Mouse (Mus musculus) hindlimb bud, embryonic 11.5 days (tissue): ENCODE results near the gene Zfp637.
"Not testable (repeated sequence)": the region's sequence is repeated elsewhere in the genome, so short reads cannot be mapped to it uniquely, and the experiment has no call there.

ENCODE experiments used
- DNase-seq: peaks from one replicate; pipeline ENCODE4 v3.0.0-alpha.2; 2012; ENCODE audit warnings: low read depth, low spot score; ENCODE audit errors: extremely low spot score

The Zfp637 gene

DNA sequence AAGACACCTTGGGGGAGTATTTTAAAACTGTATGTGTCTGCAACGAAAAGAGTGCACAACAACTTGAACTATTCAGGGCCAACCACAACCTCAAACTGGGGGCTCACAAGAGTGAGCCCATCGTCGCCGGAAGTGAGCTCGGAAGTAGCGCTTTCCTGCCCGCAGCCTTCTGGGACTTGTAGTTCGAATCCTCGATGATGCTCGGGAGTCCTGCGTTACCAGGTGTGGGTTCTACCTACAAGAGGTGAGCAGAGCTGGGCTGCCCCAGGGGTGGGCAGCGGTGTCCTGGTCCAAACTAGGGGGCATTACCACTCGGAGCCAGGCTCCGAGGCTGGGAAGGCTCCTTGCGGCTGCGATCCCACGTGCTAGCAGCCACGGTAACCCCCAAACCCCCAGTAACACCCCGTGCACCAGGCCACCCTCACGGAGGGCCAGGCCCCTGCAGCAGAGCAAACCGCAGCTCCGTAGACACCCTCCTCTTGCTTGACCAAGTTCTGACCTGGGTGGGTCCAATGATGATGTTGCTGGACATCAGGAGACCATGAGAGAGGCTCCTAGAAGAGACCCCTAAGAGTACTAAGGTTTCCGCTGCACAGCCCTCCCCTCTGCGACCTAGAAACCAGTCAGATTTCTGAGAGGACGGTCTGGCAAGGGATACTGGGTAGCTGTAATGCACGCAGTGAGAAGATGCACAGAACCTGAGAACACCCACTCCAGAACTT lies 22.1 kb downstream of the Zfp637 start:
- peak; percentile 47 for DNase-seq

DNA sequence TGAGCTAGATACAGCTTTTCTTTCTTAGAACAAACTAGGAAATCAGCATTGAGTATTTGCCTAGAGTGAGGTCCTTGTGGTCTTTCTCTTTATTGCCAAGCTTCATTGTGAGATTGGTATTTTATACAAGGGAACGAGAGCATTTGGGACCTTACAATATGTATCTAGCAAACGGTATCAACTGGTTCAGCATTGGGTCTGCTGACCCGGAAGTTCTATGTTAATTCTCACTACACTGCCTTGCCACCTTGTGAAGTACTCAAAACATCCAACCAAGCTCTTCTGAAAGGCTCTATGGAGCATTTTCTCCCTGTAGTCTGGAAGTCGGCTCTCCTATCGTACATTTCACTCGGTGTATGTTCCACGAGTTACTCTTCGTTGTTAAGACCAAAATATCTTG lies 22.8 kb downstream of the Zfp637 start:
- DNase-seq = no peak

DNA sequence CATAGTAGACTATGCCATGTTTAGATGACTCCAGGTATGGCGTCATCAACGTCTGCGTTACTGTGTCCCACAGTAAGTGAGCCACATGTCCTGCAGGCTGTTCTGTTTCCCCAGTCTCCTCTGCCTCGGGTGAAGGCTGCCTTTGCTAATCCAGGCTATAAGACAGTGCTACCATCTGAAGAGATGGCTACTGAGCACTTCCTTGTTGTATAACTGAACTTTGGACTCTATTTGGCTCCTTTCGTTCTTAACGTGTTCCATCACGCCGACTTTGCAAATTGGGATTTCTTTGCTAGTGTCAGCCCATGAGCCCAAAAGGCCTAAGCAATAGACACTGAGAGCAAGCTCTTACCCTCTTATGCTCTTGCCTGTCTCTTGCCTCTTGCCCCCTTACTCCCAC lies 27.2 kb downstream of the Zfp637 start:
- DNase-seq = no peak

DNA sequence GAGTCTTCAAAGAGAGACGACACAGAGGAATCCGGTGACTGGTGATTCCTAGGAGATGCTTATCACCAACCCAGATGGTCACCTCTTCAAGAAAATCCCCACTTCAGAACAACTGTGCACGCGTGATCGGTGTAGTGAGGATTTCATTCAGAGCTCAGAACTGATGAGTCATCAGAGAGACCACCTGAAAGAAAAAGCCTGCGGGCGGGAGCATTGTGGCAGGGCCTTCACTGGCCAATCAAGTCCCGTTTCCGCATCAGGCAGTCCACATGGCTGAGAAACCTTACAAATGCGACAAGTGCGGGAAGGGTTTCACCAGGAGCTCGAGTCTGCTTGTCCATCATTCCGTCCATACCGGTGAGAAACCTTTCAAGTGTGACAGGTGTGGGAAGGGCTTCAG lies 30.1 kb downstream of the Zfp637 start:
- no peak for DNase-seq

DNA sequence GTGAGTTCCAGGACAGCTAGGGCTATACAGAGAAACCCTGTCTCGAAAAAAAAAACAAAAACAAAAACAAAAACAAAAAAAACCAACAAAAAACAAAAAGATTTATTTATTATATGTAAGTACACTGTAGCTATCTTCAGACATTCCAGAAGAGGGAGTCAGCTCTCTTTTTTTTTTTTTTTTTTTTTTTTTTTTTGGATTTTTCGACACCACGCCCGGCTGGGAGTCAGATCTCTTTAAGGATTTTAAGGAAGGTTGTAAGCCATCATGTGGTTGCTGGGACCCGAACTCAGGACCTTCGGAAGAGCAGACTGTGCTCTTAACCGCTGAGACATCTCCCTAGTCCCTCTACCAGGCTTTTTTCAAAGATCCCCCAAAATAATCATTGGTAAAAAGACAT lies 32.5 kb downstream of the Zfp637 start:
- not testable (repeated sequence) for DNase-seq

DNA sequence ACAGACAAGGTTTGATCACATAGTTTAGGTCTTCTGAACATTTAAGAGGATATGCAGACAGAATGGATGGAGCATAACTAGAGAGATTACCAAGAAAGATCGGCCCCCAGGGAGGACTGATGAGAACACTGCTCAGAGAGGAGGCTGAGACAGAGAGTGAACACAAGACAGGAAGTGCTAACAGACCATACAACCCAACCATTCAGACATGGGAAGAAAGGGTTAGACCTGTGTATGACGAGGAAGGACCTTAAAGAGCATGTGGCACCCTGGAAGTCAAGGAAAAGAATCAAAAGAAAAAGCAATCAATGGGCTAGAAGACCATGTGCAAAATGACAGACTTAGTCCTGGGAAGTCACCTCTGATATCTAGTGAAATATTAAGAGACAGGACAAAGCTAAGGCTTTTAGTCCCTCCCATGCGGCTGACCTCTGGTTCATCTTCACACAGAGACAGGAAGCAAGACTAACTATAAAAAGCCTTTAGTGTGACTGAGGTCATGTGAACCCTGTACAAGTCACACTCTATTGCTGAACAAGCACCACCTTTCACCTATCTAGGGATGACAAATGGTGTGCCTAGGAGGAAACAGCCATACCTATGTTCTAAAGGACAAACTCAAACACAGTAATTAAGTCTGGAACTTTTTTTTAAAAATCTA lies 33.8 kb downstream of the Zfp637 start:
- no peak for DNase-seq

DNA sequence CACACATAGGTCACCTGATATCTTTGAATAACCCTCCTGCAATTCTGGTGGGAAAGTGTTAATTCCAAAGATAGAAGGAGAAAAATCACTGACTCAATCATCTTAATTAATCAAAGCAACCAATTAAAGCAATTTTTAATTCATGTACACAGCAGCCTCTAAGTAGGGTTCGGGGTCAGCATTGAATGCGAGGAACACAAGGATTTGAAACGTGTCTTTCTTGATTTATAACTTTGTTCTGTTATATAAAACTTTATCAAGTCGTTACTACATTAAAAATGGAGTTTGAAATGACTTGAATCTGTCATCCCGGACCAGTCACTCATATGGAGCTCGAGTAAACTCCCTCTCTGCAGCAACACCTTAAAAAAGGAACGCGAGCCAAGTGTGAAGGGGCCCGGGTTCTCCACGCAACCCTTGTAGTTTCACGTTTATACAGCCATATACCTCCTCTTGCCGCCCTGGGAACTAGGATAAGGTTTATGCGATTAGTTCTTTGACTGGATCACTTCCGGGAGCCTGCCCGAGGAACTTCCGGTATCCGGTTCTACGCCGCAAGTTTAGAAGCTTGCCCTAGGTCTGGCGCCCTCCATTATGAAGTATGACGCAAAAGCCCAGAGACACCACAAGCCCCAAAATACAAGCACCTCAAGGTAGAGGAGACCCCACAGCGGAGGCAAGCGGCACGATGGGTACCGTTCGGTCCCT lies 37.9 kb downstream of the Zfp637 start:
- DNase-seq = peak; percentile 81

DNA sequence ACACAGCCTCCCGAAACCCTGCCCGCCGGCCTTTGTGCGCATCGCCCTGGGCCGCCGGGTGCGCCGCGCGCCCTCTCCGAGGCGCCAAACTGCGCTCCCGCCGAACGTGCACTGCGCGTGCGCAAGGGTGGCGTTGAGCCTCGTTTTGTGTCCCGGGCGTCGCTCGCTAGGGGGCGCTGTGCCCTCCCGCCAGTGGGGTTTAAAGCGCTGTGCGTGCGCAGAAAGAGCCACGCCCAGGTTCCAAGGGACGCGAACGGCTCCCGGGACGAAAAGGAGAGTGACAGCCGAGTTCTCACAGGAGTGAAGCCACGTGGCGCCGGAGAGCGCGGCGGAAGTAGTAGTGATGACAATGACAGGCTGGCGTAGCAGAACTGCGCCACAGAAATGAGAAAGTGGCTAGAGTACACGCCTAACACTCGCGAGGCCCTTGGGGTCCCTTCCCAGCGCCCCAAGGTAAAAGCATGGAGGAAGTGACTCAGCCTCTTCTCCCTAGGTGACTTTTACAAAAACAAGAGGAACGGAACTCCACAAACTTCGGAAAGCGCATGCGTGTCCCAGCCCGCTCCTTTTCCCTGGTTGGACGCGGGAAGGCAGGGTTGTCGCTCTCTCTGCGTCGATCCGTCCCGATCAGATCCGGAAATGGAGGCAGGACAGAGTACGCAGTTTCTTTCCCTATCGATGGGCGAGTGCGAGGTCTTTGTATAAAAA lies 38.6 kb downstream of the Zfp637 start:
- DNase-seq = peak; percentile 95

DNA sequence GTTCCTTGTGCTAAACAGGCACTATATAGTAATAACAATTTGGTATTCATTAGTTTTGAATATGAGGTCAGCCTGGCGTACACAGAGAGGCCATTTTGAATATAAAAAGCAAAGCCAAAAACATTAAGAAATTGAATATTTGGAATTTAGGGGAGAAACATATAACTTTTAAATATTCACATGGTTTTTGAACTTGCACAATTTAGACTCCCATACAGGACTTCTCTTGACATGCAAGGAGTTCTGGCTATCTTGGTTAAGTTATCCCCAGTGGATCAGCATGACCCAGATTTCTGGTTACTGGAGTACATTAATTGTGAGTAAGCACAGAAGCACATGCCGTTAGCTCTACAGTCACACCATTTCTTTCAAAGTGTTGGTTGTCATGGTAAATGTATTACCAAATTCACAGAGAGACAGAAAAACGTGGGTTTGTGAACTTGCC lies 39.4 kb downstream of the Zfp637 start:
- DNase-seq = no peak

DNA sequence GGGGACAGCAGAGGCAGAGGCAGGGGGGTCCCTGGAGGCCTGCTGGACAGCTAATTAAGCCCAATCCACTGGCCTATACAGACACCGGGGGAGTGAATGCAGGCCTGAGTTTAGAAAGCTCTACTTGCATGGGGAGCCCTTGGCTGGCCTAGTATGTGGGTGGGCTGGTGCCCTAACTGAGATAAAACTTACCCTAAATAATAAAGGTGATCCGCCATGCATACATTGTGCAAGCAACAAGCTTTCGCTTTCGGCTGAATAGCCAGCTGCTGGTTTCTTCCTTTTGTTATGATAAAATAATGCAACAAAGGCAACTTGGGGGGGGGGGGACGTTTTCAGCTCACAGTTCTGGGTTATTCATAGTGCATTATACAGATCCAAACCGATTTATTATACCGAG lies 40.2 kb downstream of the Zfp637 start:
- DNase-seq = no peak

DNA sequence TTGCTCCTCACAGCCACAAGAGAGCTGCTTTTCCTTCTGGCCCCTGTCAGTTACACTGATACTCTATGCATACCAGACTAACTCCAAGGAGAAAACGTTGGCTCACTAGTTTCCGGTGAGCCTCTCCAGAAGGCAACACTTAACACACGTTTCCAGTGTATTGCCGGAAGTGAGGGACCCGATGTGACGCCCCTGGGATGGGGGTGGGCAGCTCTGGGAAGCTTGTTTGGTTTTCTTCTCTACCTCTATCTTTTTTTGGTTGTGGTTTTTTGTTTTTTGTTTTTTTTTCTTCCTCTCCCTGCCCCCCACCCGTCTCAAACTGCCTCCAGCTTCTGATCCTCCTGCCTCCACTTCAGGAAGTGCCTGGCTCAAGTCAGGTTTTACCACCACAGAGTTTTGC lies 41.0 kb downstream of the Zfp637 start:
- DNase-seq = no peak

DNA sequence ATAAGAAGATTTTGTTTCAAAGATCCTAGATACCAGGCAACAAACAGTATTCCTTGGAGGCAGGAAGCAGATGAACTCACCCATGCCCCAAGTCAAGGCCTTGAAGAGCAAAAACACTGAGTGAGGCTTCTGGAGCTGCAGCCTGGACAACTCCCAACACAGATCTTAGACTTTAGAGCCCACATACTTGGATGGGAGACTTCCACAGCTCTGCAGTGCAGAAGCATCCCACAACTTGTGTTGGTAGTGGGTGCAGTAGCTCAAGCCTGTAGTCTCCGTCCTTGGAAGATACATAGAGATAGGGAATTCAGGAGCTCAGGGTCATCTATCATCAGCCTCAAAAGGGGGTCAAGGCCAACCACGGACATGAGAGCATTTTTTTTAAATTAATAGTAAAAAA lies 45.0 kb downstream of the Zfp637 start:
- DNase-seq = no peak

DNA sequence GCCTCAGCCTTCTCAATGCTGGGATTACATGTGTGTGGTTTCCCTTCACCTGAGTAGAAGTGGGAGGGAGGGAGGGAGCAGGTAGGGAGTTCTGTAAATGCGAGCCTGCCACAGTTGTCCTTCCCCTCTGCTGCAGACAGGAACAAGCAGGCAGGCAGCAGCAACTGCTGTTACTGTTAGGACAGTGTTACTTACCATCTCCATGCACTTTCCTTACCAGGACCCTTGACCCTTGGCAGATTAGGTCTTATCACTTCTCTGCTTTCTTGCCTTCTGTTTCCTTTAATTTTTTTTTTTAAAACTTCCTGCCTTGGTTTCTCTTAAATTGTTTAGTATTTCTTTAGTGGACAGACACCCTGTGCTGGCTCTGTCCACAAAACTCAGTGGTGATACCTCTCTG lies 47.1 kb downstream of the Zfp637 start:
- no peak for DNase-seq

DNA sequence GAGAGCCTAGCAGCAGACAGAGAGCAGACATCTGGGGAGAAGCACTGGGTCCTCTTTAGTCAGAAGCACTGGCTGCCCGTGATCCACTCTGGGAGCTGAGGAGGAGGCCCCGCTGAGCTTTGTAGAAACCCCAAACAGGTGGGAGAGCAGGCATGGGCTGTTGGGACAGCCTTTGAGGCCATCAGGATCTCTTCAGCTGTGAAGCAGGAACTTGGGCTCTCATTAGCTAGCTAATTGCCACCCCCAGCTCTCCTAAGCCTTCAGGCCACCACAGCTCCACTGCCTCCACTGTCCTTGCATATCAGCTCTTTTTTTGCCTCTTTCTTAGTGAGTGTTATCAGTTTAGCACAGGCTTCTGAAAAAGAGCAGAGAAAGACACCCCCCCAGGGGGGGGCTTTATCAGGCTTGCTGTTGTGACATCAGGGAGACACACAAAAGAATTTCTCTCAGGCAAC lies 47.7 kb downstream of the Zfp637 start:
- DNase-seq = no peak

DNA sequence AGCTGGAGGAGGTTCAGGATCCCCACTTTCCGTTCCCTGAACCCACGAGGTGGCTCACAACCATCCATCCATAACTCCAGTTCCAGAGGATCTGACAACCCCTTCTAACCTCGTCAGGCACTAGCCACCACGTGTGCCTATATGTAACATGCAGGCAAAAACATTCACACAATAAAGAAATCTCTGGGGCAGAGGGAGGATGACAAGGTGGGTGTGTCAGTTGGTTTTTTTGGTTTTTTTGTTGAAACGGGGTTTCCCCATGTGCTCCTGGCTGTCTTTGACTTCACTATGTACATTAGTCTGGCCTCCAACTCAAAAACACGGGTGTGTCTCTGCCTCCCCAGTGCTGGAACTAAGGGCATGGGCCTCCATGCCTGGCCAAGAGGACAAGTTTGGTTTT lies 49.3 kb downstream of the Zfp637 start:
- DNase-seq = no peak

DNA sequence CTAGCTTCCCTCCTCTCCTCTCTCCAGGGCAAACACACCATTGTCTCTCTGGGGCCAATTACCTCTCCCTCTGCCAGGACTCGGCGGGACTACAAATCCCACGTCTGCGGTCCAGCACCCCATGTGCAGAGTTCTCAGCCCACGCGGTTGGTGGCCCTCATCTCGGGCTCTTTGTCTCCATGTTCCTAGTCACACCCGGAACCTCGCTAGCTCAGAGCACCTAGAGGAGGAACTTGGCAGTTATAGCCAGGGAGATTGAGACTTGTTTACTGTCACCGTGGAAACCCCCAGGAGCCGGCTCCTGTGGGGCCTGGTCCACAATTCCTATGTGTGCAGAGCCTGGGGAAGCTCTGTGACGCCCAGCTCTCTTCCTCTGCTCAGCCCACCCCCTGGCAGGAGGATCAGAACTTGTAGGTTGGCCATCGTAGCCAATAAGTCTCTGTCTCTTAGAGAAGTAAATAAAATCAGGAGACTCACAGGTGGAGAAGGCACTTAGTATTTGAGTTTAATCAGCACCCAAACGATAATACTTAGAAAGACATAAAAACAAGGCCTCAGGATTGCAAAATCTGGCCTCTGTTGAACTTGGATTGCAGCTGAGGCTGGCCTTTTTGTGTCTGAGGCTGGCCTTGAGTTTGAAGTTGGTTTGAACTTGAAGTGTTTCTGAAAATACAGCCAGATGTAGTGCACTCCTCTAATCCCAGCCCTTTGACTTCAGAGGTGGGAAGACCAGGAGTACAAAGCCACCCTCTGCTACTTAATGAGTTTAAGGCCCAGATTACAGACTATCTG lies 50.6 kb downstream of the Zfp637 start:
- no peak for DNase-seq

DNA sequence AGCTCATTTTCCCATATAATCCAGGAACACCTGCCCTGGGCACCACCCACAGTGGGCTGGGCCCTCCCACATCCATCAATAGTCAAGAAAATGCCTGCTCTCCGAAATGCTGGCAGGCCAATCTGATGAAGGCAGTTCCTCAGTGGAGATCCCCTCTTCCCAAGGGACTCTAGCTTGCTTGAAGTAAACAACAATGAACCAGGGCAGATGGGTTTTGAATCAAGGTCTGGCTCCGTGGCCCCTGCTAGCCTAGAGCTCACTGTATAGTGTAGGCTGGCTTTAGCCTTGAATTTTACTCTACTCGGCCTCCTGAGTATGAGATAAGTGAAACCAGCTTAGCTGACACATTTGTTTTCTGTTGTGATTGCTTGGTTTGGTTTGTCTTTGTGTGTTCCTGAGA lies 51.4 kb downstream of the Zfp637 start:
- DNase-seq = no peak

DNA sequence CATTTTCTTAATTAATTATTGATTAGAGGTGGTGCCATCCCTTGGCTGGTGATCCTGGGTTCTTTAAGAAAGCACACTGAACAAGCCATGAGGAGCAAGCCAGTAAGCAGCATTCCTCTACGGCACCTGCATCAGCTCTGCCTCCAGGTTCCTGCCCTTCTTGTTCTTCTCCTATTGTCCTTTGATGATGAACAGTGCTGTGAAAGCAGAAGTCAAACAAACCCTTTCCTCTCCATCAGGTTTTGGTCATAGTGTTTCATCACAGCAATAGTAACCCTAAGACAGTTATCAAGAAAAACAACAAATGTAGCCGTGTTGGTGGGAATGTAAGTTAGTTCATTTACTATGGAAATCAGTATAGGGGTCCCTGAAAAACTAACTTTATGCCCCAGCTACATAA lies 52.5 kb downstream of the Zfp637 start:
- no peak for DNase-seq
